Comparison of ENCODE assay signal across 12 mouse cellular contexts in the genomic region with DNA sequence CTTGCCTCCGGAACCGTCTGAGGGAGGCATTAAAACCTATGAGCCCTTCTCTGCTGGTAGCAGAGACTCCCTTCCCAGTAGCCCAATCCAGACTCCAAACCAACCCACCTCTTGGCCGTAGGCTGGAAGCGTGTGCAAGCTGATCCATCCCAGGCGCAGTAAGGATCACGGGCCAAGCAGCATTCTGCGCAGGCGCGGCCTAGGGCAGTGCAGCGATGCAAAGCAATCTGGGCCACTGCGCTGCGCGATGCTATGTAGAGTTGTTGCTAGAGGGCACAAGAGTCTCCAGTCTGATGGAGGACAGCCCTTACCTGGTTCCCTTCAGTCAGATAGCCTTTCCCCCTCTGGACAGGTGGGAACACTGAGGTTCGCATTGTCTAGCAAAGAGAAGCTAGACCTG. TPM values are rescaled to one million over a fixed set of nuclear protein-coding genes. Genes with fewer than 3 reads are reported as not detected.
DNase-seq lines count a peak whose midpoint lies in the region; ATAC-seq lines count a peak whose summit lies in the region.
"Had no signal": no experiment of that assay in that cellular context is flagged by ENCODE, and none has a peak within 500 bp of the region (broad histone marks: within the 10 kb centered on the region; RNA-seq: fewer than 3 reads in every experiment).

No protein-coding gene starts in this region.

- DNase-seq in cerebellum, adult 11-12 months: peak; percentile 74
- no peak for DNase-seq in cerebellum, postnatal 4 days (ENCODE audit: low spot score in 2 of 2)
- DNase-seq in heart, postnatal 4 days: peak; percentile 55
- no peak for DNase-seq in heart, postnatal 10 days
- peak; percentile 73 for DNase-seq in retina, postnatal 1 day
- no peak for DNase-seq in frontal cortex, postnatal 36 days (ENCODE audit: low spot score in 2 of 2)
- DNase-seq: adrenal gland, adult 2 months; lung, postnatal 36 days; thymus, postnatal 25 days had no signal

- H3K9me3 ChIP-seq in neural tube, embryonic 14.5 days (ENCODE audit: control insufficient read depth, low read length): no peaks in the 10 kb centered on the region
- no peaks in the 10 kb centered on the region for H3K9me3 ChIP-seq in neural tube, embryonic 15.5 days (replicated peaks)

- H3K4me1 ChIP-seq in neural tube, embryonic 14.5 days (ENCODE audit: control insufficient read depth, insufficient read depth, low read length): 0 out of 2 replicates have a peak, but pooled peaks cover 7% of the 10 kb centered on the region
- H3K4me1 ChIP-seq in neural tube, embryonic 15.5 days: peaks cover 12% of the 10 kb centered on the region

- ATAC-seq in neural tube, embryonic 14.5 days (ENCODE audit: low read depth): 0 out of 2 replicates have a peak, but pooled peaks have one; percentile 29
- ATAC-seq in neural tube, embryonic 15.5 days (ENCODE audit: low FRiP score): no peak

- no peak overlapping the region for H3K9ac ChIP-seq in neural tube, embryonic 14.5 days (replicated peaks; ENCODE audit: low read depth, low read length)
- H3K9ac ChIP-seq in neural tube, embryonic 15.5 days (replicated peaks): no peak overlapping the region

- H3K36me3 ChIP-seq in neural tube, embryonic 14.5 days (ENCODE audit: control insufficient read depth, insufficient read depth, low read length): no peaks in the 10 kb centered on the region
- H3K36me3 ChIP-seq in neural tube, embryonic 15.5 days: no peaks in the 10 kb centered on the region

- H3K4me3 ChIP-seq in neural tube, embryonic 14.5 days (ENCODE audit: low read depth, low read length): no peak overlapping the region
- no peak overlapping the region for H3K4me3 ChIP-seq in neural tube, embryonic 15.5 days (replicated peaks)

- 65% methylated on average over 14 of the region's 14 CpGs for WGBS in neural tube, embryonic 14.5 days
- WGBS in neural tube, embryonic 15.5 days: 76% methylated on average over 14 of the region's 14 CpGs

- H3K4me2 ChIP-seq in neural tube, embryonic 14.5 days (ENCODE audit: low read depth, low read length): no peak overlapping the region
- H3K4me2 ChIP-seq in neural tube, embryonic 15.5 days: no peak overlapping the region
- H3K4me2 ChIP-seq: liver, embryonic 11.5 days had no signal

- H3K27me3 ChIP-seq in neural tube, embryonic 14.5 days (ENCODE audit: control insufficient read depth, insufficient read depth, low read length): no peaks in the 10 kb centered on the region
- no peaks in the 10 kb centered on the region for H3K27me3 ChIP-seq in neural tube, embryonic 15.5 days (replicated peaks)

- intact Hi-C loops in heart, postnatal 10 days (cut with DNase I): loop anchor here (5.0 kb wide), 1 partner anchor 137 kb away; no protein-coding TSS in a partner anchor

- no peak overlapping the region for H3K27ac ChIP-seq in neural tube, embryonic 14.5 days (ENCODE audit: low read depth, low read length)
- no peak overlapping the region for H3K27ac ChIP-seq in neural tube, embryonic 15.5 days (replicated peaks)

RNA-seq across cellular contexts. Expression of gene Sema3b, which starts 9.2 kb away (rescaled TPM):
- 10 to 100 TPM; 16.2 to 18.8 TPM for total RNA-seq in heart, postnatal 4 days (2021)
- 10 to 100 TPM; 15.4 to 17.3 TPM for total RNA-seq in heart, postnatal 10 days (2021)
- 2.8 and 5.3 TPM in 2 replicates for polyA plus RNA-seq in neural tube, embryonic 14.5 days (2014; fragmentation: Nextera tagmentation; extraction: Ambion mirVana)
- 6.6 and 9.7 TPM in 2 replicates for polyA plus RNA-seq in neural tube, embryonic 15.5 days (2015; fragmentation: Nextera tagmentation; extraction: Ambion mirVana)

RNA-seq across cellular contexts. Expression of gene Ifrd2, which starts 12.4 kb away (rescaled TPM):
- total RNA-seq in heart, postnatal 4 days (2021): 10 to 100 TPM; 41.6 to 44.4 TPM
- 10 to 100 TPM; 36.9 to 40.7 TPM for total RNA-seq in heart, postnatal 10 days (2021)
- 15.0 and 17.8 TPM in 2 replicates for polyA plus RNA-seq in neural tube, embryonic 14.5 days (2014; fragmentation: Nextera tagmentation; extraction: Ambion mirVana)
- polyA plus RNA-seq in neural tube, embryonic 15.5 days (2015; fragmentation: Nextera tagmentation; extraction: Ambion mirVana): 14.4 and 25.2 TPM in 2 replicates

RNA-seq across cellular contexts. Expression of gene Hyal3, which starts 19.2 kb away (rescaled TPM):
- total RNA-seq in heart, postnatal 4 days (2021): 1 to 10 TPM in 1 of 2 experiments, under 1 TPM in 1; 0.74 to 1.1 TPM
- total RNA-seq in heart, postnatal 10 days (2021): under 1 TPM; 0.41 to 0.79 TPM
- polyA plus RNA-seq in neural tube, embryonic 14.5 days (2014; fragmentation: Nextera tagmentation; extraction: Ambion mirVana): 1.5 and 2.1 TPM in 2 replicates
- 2.0 and 2.2 TPM in 2 replicates for polyA plus RNA-seq in neural tube, embryonic 15.5 days (2015; fragmentation: Nextera tagmentation; extraction: Ambion mirVana)

RNA-seq across cellular contexts. Expression of gene Naa80, which starts 21.2 kb away (rescaled TPM):
- 10 to 100 TPM; 12.2 to 12.4 TPM for total RNA-seq in heart, postnatal 4 days (2021)
- 10 to 100 TPM; 13.0 to 16.2 TPM for total RNA-seq in heart, postnatal 10 days (2021)
- polyA plus RNA-seq in neural tube, embryonic 14.5 days (2014; fragmentation: Nextera tagmentation; extraction: Ambion mirVana): 13.3 and 15.6 TPM in 2 replicates
- polyA plus RNA-seq in neural tube, embryonic 15.5 days (2015; fragmentation: Nextera tagmentation; extraction: Ambion mirVana): 16.9 and 19.7 TPM in 2 replicates

RNA-seq across cellular contexts. Expression of gene Hyal1, which starts 23.1 kb away (rescaled TPM):
- 1 to 10 TPM; 3.4 to 4.7 TPM for total RNA-seq in heart, postnatal 4 days (2021)
- 1 to 10 TPM; 3.9 to 5.7 TPM for total RNA-seq in heart, postnatal 10 days (2021)
- 3.1 and 4.7 TPM in 2 replicates for polyA plus RNA-seq in neural tube, embryonic 14.5 days (2014; fragmentation: Nextera tagmentation; extraction: Ambion mirVana)
- 8.5 and 11.0 TPM in 2 replicates for polyA plus RNA-seq in neural tube, embryonic 15.5 days (2015; fragmentation: Nextera tagmentation; extraction: Ambion mirVana)

Comparison
In these comparisons a context has a peak if more than half of its experiments do, and no peak if none do; other contexts are left out.
1. DNase-seq: peak in cerebellum, adult 11-12 months (single experiment), heart, postnatal 4 days (single experiment) and retina, postnatal 1 day (single experiment); none in cerebellum, postnatal 4 days (0 of 2), heart, postnatal 10 days (0 of 2) and frontal cortex, postnatal 36 days (0 of 2).